9 mouse cellular contexts compared by ENCODE assay signal in the genomic region with DNA sequence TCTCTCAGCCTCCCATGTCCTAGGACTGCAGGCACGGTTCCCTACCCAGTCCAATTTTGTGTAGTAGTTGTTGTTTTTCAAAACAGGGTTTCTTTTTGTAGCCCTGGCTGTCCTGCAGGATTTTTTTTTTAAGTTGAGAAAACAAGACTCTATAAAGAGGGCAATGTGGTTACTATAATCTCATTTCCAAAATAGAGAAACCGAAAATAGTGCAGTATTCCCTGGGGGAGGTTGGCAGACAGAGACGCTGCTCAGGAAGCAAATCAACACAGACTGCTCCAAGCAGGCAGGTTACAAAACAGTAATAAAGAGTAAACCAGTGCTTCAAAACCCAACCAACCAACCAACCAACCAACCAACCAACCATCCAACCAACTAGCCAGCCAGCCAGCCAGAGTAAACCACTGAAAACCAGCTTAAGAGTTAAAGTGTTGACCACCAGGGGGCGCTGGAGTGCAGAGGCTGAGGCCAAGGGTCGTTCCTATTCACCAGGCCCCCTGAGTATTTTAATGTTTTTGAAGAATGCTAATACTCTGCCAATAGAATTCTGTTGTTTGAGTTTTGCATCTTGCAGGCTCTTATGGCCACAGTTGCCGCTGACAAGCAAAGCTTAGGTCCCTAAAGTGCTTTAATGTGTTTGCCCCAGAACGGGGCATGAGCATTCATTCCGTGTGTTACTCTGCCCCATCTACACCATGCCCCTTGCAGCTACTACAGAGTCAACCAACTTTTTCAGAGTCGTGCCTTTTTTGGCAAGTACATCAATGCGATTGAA. TPM values are rescaled to one million over a fixed set of nuclear protein-coding genes. Genes with fewer than 3 reads are reported as not detected.
DNase-seq lines count a peak whose midpoint lies in the region; ATAC-seq lines count a peak whose summit lies in the region.
"Had no signal": no experiment of that assay in that cellular context is flagged by ENCODE, and none has a peak within 500 bp of the region (broad histone marks: within the 10 kb centered on the region; RNA-seq: fewer than 3 reads in every experiment).

No protein-coding gene starts in this region.

- no peaks in the 10 kb centered on the region for H3K27me3 ChIP-seq in midbrain, embryonic 10.5 days (ENCODE audit: low read depth, poor library complexity, severe bottlenecking)
- no peaks in the 10 kb centered on the region for H3K27me3 ChIP-seq in midbrain, embryonic 15.5 days (replicated peaks)
- H3K27me3 ChIP-seq: midbrain, embryonic 12.5 days had no signal

- no peak overlapping the region for H3K9ac ChIP-seq in midbrain, embryonic 15.5 days
- H3K9ac ChIP-seq: midbrain, embryonic 12.5 days had no signal

- H3K36me3 ChIP-seq in midbrain, embryonic 10.5 days: no peaks in the 10 kb centered on the region
- H3K36me3 ChIP-seq in midbrain, embryonic 15.5 days (replicated peaks): no peaks in the 10 kb centered on the region
- H3K36me3 ChIP-seq: midbrain, embryonic 12.5 days had no signal

- H3K4me2 ChIP-seq in midbrain, embryonic 15.5 days: no peak overlapping the region
- H3K4me2 ChIP-seq: midbrain, embryonic 12.5 days had no signal

- 53% methylated on average over 10 of the region's 10 CpGs for WGBS in midbrain, embryonic 10.5 days
- 54% methylated on average over 10 of the region's 10 CpGs for WGBS in midbrain, embryonic 15.5 days

- H3K9me3 ChIP-seq in midbrain, embryonic 10.5 days (replicated peaks): no peaks in the 10 kb centered on the region
- H3K9me3 ChIP-seq in midbrain, embryonic 15.5 days: no peaks in the 10 kb centered on the region
- H3K9me3 ChIP-seq: midbrain, embryonic 12.5 days had no signal

- intact Hi-C loops in left cerebral cortex, postnatal 4 days (cut with DNase I): no loop called here

- H3K27ac ChIP-seq in midbrain, embryonic 10.5 days (replicated peaks): no peak overlapping the region
- no peak overlapping the region for H3K27ac ChIP-seq in midbrain, embryonic 15.5 days
- H3K27ac ChIP-seq: midbrain, embryonic 12.5 days had no signal

- H3K4me3 ChIP-seq in midbrain, embryonic 10.5 days: no peak overlapping the region
- no peak overlapping the region for H3K4me3 ChIP-seq in midbrain, embryonic 15.5 days
- H3K4me3 ChIP-seq: midbrain, embryonic 12.5 days had no signal

- DNase-seq in midbrain, embryonic 10.5 days (ENCODE audit: low spot score): peak; percentile 67
- DNase-seq in Muller cell, postnatal 12 days (ENCODE audit: inconsistent ontology term): peak; percentile 16
- DNase-seq in c-Kit-positive CD71-positive TER-119-positive erythroid progenitor cells, embryonic 14.5 days (ENCODE audit: low spot score): peak; percentile 59
- peak; percentile 30 for DNase-seq in gastrocnemius, postnatal 25 days
- DNase-seq in left cerebral cortex, postnatal 4 days: peak; percentile 72
- DNase-seq in ovary, postnatal 36 days (ENCODE audit: low spot score): peak; percentile 63
- DNase-seq in yolk sac, embryonic 10.5 days (ENCODE audit: low spot score): no peak

- peaks cover 11% of the 10 kb centered on the region for H3K4me1 ChIP-seq in midbrain, embryonic 10.5 days
- H3K4me1 ChIP-seq in midbrain, embryonic 15.5 days: no peaks in the 10 kb centered on the region
- H3K4me1 ChIP-seq: midbrain, embryonic 12.5 days had no signal

- no peak for ATAC-seq in midbrain, embryonic 15.5 days (replicated peaks)

RNA-seq across cellular contexts. Expression of gene Gstp2, which starts 6.1 kb away (rescaled TPM):
- polyA plus RNA-seq in midbrain, embryonic 10.5 days (2016; fragmentation: Nextera tagmentation; extraction: Ambion mirVana): 1.0 and 2.8 TPM in 2 replicates
- polyA plus RNA-seq in midbrain, embryonic 15.5 days (2015; fragmentation: Nextera tagmentation; extraction: Ambion mirVana): 2.7 and 5.6 TPM in 2 replicates
- total RNA-seq in gastrocnemius, postnatal 25 days (2021): 100 to 1,000 TPM; 118 to 133 TPM
- total RNA-seq in left cerebral cortex, postnatal 4 days (2021): 10 to 100 TPM; 27.2 to 31.6 TPM

RNA-seq across cellular contexts. Expression of gene Gstp3, which starts 7.4 kb away (rescaled TPM):
- polyA plus RNA-seq in midbrain, embryonic 10.5 days (2016; fragmentation: Nextera tagmentation; extraction: Ambion mirVana): 0.23 TPM in 1 of 2 replicates, not detected in the other
- not detected in 2 replicates for polyA plus RNA-seq in midbrain, embryonic 15.5 days (2015; fragmentation: Nextera tagmentation; extraction: Ambion mirVana)
- not detected for total RNA-seq in gastrocnemius, postnatal 25 days (2021)
- not detected for total RNA-seq in left cerebral cortex, postnatal 4 days (2021)
- polyA plus RNA-seq: midbrain, embryonic 12.5 days had no signal

RNA-seq across cellular contexts. Expression of gene Gstp1, which starts 14.1 kb away (rescaled TPM):
- 400 and 417 TPM in 2 replicates for polyA plus RNA-seq in midbrain, embryonic 10.5 days (2016; fragmentation: Nextera tagmentation; extraction: Ambion mirVana)
- polyA plus RNA-seq in midbrain, embryonic 15.5 days (2015; fragmentation: Nextera tagmentation; extraction: Ambion mirVana): 513 and 520 TPM in 2 replicates
- 100 to 1,000 TPM; 344 to 356 TPM for total RNA-seq in gastrocnemius, postnatal 25 days (2021)
- total RNA-seq in left cerebral cortex, postnatal 4 days (2021): 100 to 1,000 TPM; 288 to 297 TPM

RNA-seq across cellular contexts. Expression of gene Cabp2, which starts 29.4 kb away (rescaled TPM):
- not detected in 2 replicates for polyA plus RNA-seq in midbrain, embryonic 10.5 days (2016; fragmentation: Nextera tagmentation; extraction: Ambion mirVana)
- 0.22 TPM in 1 of 2 replicates, not detected in the other for polyA plus RNA-seq in midbrain, embryonic 15.5 days (2015; fragmentation: Nextera tagmentation; extraction: Ambion mirVana)
- total RNA-seq in gastrocnemius, postnatal 25 days (2021): not detected
- not detected for total RNA-seq in left cerebral cortex, postnatal 4 days (2021)
- polyA plus RNA-seq: midbrain, embryonic 12.5 days had no signal

RNA-seq across cellular contexts. Expression of gene Ndufv1, which starts 39.3 kb away (rescaled TPM):
- polyA plus RNA-seq in midbrain, embryonic 10.5 days (2016; fragmentation: Nextera tagmentation; extraction: Ambion mirVana): 188 and 207 TPM in 2 replicates
- 229 and 239 TPM in 2 replicates for polyA plus RNA-seq in midbrain, embryonic 15.5 days (2015; fragmentation: Nextera tagmentation; extraction: Ambion mirVana)
- total RNA-seq in gastrocnemius, postnatal 25 days (2021): 100 to 1,000 TPM; 412 to 474 TPM
- 100 to 1,000 TPM; 185 to 196 TPM for total RNA-seq in left cerebral cortex, postnatal 4 days (2021)
